Mouse (Mus musculus) E14TG2a.4 (cell line): Measurements from ENCODE around the gene 4930470P17Rik.

Experiments
- H3K27me3 ChIP-seq: 2 replicates; pipeline ENCODE4 v1.6.1; 2014; ENCODE audit warnings: low read length, control low read depth; ENCODE audit not compliant: insufficient read depth
- H3K36me3 ChIP-seq: 2 replicates; pipeline ENCODE4 v1.6.1; 2014; ENCODE audit warnings: low read length, control low read depth; ENCODE audit not compliant: insufficient read depth
- H3K4me1 ChIP-seq: replicated peaks from 2 replicates; pipeline ENCODE4 v1.6.1; 2014; ENCODE audit warnings: low read depth, low read length, control low read depth
- H3K4me3 ChIP-seq: replicated peaks from 2 replicates; pipeline ENCODE4 v1.5.1; 2014; ENCODE audit warnings: mild to moderate bottlenecking, low read length
- H3K9me3 ChIP-seq: 2 replicates; pipeline ENCODE4 v1.6.1; 2014; ENCODE audit warnings: low read length, control low read depth
- CTCF ChIP-seq: conservative IDR thresholded peaks from 2 replicates; pipeline ENCODE4 v1.5.1; 2014; ENCODE audit warnings: low read length
- NANOG ChIP-seq: IDR thresholded peaks from 2 replicates; pipeline ENCODE4 v1.6.1; 2014; ENCODE audit warnings: borderline replicate concordance, low read length, mixed read lengths
- POU5F1 ChIP-seq: IDR thresholded peaks from 2 replicates; pipeline ENCODE4 v1.6.1; 2014; ENCODE audit warnings: low read length, borderline replicate concordance

4930470P17Rik gene

GRCm38 (mm10) chr2:170543625-170544024 is 58.2 kb downstream of the 4930470P17Rik start:
- no peak overlapping the region for H3K4me3 ChIP-seq
- TF ChIP-seq POU5F1 (no peak), CTCF (no peak), NANOG (no peak)

GRCm38 (mm10) chr2:170539211-170539610 is 62.6 kb downstream of the 4930470P17Rik start:
- TF ChIP-seq POU5F1 (no peak), NANOG (no peak), CTCF (no peak)
- Histone ChIP-seq H3K4me1 (peaks cover 25% of the 10 kb centered on the region), H3K9me3 (no peaks in the 10 kb centered on the region), H3K27me3 (peaks cover 5% of the 10 kb centered on the region), H3K36me3 (no peaks in the 10 kb centered on the region), H3K4me3 (no peak overlapping the region)

More at GRCm38 (mm10) chr2:170543625-170544024, 58.2 kb downstream of the 4930470P17Rik start:
- Histone ChIP-seq H3K36me3 (no peaks in the 10 kb centered on the region), H3K27me3 (peaks cover 7% of the 10 kb centered on the region), H3K9me3 (no peaks in the 10 kb centered on the region), H3K4me1 (peaks cover 32% of the 10 kb centered on the region)

- no peak for TF ChIP-seq NANOG
- TF ChIP-seq POU5F1, result no peak
- TF ChIP-seq CTCF, result no peak
- no peaks in the 10 kb centered on the region for H3K36me3 ChIP-seq
- no peak overlapping the region for H3K4me3 ChIP-seq
- H3K9me3 ChIP-seq, result no peaks in the 10 kb centered on the region
- H3K27me3 ChIP-seq, result no peaks in the 10 kb centered on the region
- peaks cover 57% of the 10 kb centered on the region for H3K4me1 ChIP-seq
Measured at GRCm38 (mm10) chr2:170535841-170536240, 66.0 kb downstream of the 4930470P17Rik start.

- TF ChIP-seq NANOG (no peak), POU5F1 (no peak), CTCF (no peak)
- Histone ChIP-seq H3K9me3 (no peaks in the 10 kb centered on the region), H3K4me3 (no peak overlapping the region)
Measured at GRCm38 (mm10) chr2:170534803-170535174, 67.0 kb downstream of the 4930470P17Rik start.

GRCm38 (mm10) chr2:170534116-170534802 is 67.6 kb downstream of the 4930470P17Rik start:
- H3K4me3 ChIP-seq, result no peak overlapping the region
- no peaks in the 10 kb centered on the region for H3K36me3 ChIP-seq
- no peak for TF ChIP-seq NANOG
- no peak for TF ChIP-seq POU5F1
- no peak for TF ChIP-seq CTCF
- H3K27me3 ChIP-seq, result no peaks in the 10 kb centered on the region
- peaks cover 61% of the 10 kb centered on the region for H3K4me1 ChIP-seq
- H3K9me3 ChIP-seq, result no peaks in the 10 kb centered on the region

More at GRCm38 (mm10) chr2:170534803-170535174, 67.0 kb downstream of the 4930470P17Rik start:
- Histone ChIP-seq H3K27me3 (no peaks in the 10 kb centered on the region), H3K36me3 (no peaks in the 10 kb centered on the region), H3K4me1 (peaks cover 65% of the 10 kb centered on the region)

- Histone ChIP-seq H3K4me3 (peak overlapping the region; percentile 60), H3K36me3 (no peaks in the 10 kb centered on the region), H3K4me1 (peaks cover 87% of the 10 kb centered on the region), H3K27me3 (no peaks in the 10 kb centered on the region), H3K9me3 (no peaks in the 10 kb centered on the region)
- TF ChIP-seq NANOG (no peak), CTCF (no peak), POU5F1 (no peak)
Measured at GRCm38 (mm10) chr2:170530256-170530655, 71.6 kb downstream of the 4930470P17Rik start.

GRCm38 (mm10) chr2:170529766-170530165 is 72.1 kb downstream of the 4930470P17Rik start:
- Histone ChIP-seq H3K4me1 (peaks cover 87% of the 10 kb centered on the region), H3K9me3 (no peaks in the 10 kb centered on the region), H3K36me3 (no peaks in the 10 kb centered on the region), H3K27me3 (no peaks in the 10 kb centered on the region), H3K4me3 (peak overlapping the region; percentile 74)
- TF ChIP-seq POU5F1, result no peak
